Mouse (Mus musculus): ENCODE measurements around the gene Pak4. TPM values are rescaled to one million over a fixed set of nuclear protein-coding genes. Genes with fewer than 3 reads are reported as not detected.

The Pak4 gene
- polyA plus RNA-seq, 1 experiment = 10.5 TPM

GRCm38 (mm10) chr7:28595751-28596435 is 2.1 kb downstream of the Pak4 start:
- Histone ChIP-seq H3K4me3 (ENCODE audit: insufficient read depth, low read length) (no peak overlapping the region), H3K27ac (ENCODE audit: insufficient read depth, low read length) (no peak overlapping the region), H3K4me1 (ENCODE audit: control insufficient read depth, insufficient read depth, low read length) (peaks cover 4% of the 10 kb centered on the region; the same call in 1 of the 2 replicates)
- TF ChIP-seq POLR2A (IDR thresholded peaks at IDR 0.05; ENCODE audit: low read depth, low read length) = no peak
- TF ChIP-seq CTCF (IDR thresholded peaks at IDR 0.05; ENCODE audit: borderline replicate concordance, insufficient read depth, low read length) = no peak

GRCm38 (mm10) chr7:28593206-28594111 is 4.5 kb downstream of the Pak4 start:
- TF ChIP-seq POLR2A (IDR thresholded peaks at IDR 0.05; ENCODE audit: low read depth, low read length) = no peak
- no peak for TF ChIP-seq CTCF (IDR thresholded peaks at IDR 0.05; ENCODE audit: borderline replicate concordance, insufficient read depth, low read length)
- H3K27ac ChIP-seq (ENCODE audit: insufficient read depth, low read length) = no peak overlapping the region
- no peak overlapping the region for H3K4me3 ChIP-seq (ENCODE audit: insufficient read depth, low read length)
- peaks cover 4% of the 10 kb centered on the region; the same call in 1 of the 2 replicates for H3K4me1 ChIP-seq (ENCODE audit: control insufficient read depth, insufficient read depth, low read length)

- H3K27ac ChIP-seq (ENCODE audit: insufficient read depth, low read length) = no peak overlapping the region
- no peak for TF ChIP-seq POLR2A (IDR thresholded peaks at IDR 0.05; ENCODE audit: low read depth, low read length)
- no peak overlapping the region for H3K4me3 ChIP-seq (ENCODE audit: insufficient read depth, low read length)
- H3K4me1 ChIP-seq (ENCODE audit: control insufficient read depth, insufficient read depth, low read length) = peaks cover 17% of the 10 kb centered on the region
These were observed 6.1 kb downstream of the Pak4 start for GRCm38 (mm10) chr7:28591862-28592261.

GRCm38 (mm10) chr7:28587644-28588043 is 10.3 kb downstream of the Pak4 start:
- Histone ChIP-seq H3K4me3 (ENCODE audit: insufficient read depth, low read length) (no peak overlapping the region), H3K27ac (ENCODE audit: insufficient read depth, low read length) (peak overlapping the region; percentile 7; the same call in 1 of the 2 replicates), H3K4me1 (ENCODE audit: control insufficient read depth, insufficient read depth, low read length) (peaks cover 16% of the 10 kb centered on the region)
- TF ChIP-seq POLR2A (IDR thresholded peaks at IDR 0.05; ENCODE audit: low read depth, low read length) = no peak
- no peak for TF ChIP-seq CTCF (IDR thresholded peaks at IDR 0.05; ENCODE audit: borderline replicate concordance, insufficient read depth, low read length)

- H3K27ac ChIP-seq (ENCODE audit: insufficient read depth, low read length) = no peak overlapping the region
- peaks cover 16% of the 10 kb centered on the region for H3K4me1 ChIP-seq (ENCODE audit: control insufficient read depth, insufficient read depth, low read length)
- no peak overlapping the region for H3K4me3 ChIP-seq (ENCODE audit: insufficient read depth, low read length)
- TF ChIP-seq CTCF (IDR thresholded peaks at IDR 0.05; ENCODE audit: borderline replicate concordance, insufficient read depth, low read length) = no peak
- no peak for TF ChIP-seq POLR2A (IDR thresholded peaks at IDR 0.05; ENCODE audit: low read depth, low read length)
These were observed 11.1 kb downstream of the Pak4 start for GRCm38 (mm10) chr7:28586663-28587411.

- TF ChIP-seq POLR2A (IDR thresholded peaks at IDR 0.05; ENCODE audit: low read depth, low read length) = no peak
- no peak for TF ChIP-seq CTCF (IDR thresholded peaks at IDR 0.05; ENCODE audit: borderline replicate concordance, insufficient read depth, low read length)
- H3K27ac ChIP-seq (ENCODE audit: insufficient read depth, low read length) = no peak overlapping the region
- no peak overlapping the region for H3K4me3 ChIP-seq (ENCODE audit: insufficient read depth, low read length)
- peaks cover 16% of the 10 kb centered on the region for H3K4me1 ChIP-seq (ENCODE audit: control insufficient read depth, insufficient read depth, low read length)
These were observed 13.0 kb downstream of the Pak4 start for GRCm38 (mm10) chr7:28585001-28585400.

- Histone ChIP-seq H3K4me3 (ENCODE audit: insufficient read depth, low read length) (no peak overlapping the region), H3K27ac (ENCODE audit: insufficient read depth, low read length) (no peak overlapping the region), H3K4me1 (ENCODE audit: control insufficient read depth, insufficient read depth, low read length) (peaks cover 16% of the 10 kb centered on the region)
- TF ChIP-seq CTCF (IDR thresholded peaks at IDR 0.05; ENCODE audit: borderline replicate concordance, insufficient read depth, low read length) (no peak), POLR2A (IDR thresholded peaks at IDR 0.05; ENCODE audit: low read depth, low read length) (no peak)
These were observed 13.5 kb downstream of the Pak4 start for GRCm38 (mm10) chr7:28584468-28584867.

GRCm38 (mm10) chr7:28583570-28584344 is 14.2 kb downstream of the Pak4 start:
- TF ChIP-seq CTCF (IDR thresholded peaks at IDR 0.05; ENCODE audit: borderline replicate concordance, insufficient read depth, low read length) (no peak), POLR2A (IDR thresholded peaks at IDR 0.05; ENCODE audit: low read depth, low read length) (no peak)
- Histone ChIP-seq H3K27ac (ENCODE audit: insufficient read depth, low read length) (no peak overlapping the region), H3K4me1 (ENCODE audit: control insufficient read depth, insufficient read depth, low read length) (peaks cover 16% of the 10 kb centered on the region), H3K4me3 (ENCODE audit: insufficient read depth, low read length) (no peak overlapping the region)

- TF ChIP-seq POLR2A (IDR thresholded peaks at IDR 0.05; ENCODE audit: low read depth, low read length) (no peak), CTCF (IDR thresholded peaks at IDR 0.05; ENCODE audit: borderline replicate concordance, insufficient read depth, low read length) (no peak)
- Histone ChIP-seq H3K27ac (ENCODE audit: insufficient read depth, low read length) (no peak overlapping the region), H3K4me3 (ENCODE audit: insufficient read depth, low read length) (no peak overlapping the region), H3K4me1 (ENCODE audit: control insufficient read depth, insufficient read depth, low read length) (peaks cover 15% of the 10 kb centered on the region)
These were observed 15.1 kb downstream of the Pak4 start for GRCm38 (mm10) chr7:28582841-28583240.
